Mouse (Mus musculus) hindbrain, embryonic 15.5 days (tissue): ENCODE measurements around the gene Ctc1. TPM values are rescaled to one million over a fixed set of nuclear protein-coding genes. Genes with fewer than 3 reads are reported as not detected.
"Not testable (repeated sequence)": the region's sequence is repeated elsewhere in the genome, so short reads cannot be mapped to it uniquely, and the experiment has no call there.

ENCODE experiments used
- ATAC-seq: fragments of 200-750 bp; cut with Nextera tagmentation; 2 replicates; pipeline ENCODE4 v1.8.0; 2017; ENCODE audit warnings: low read depth, moderate number of reproducible peaks, moderate TSS enrichment; ENCODE audit not compliant: low FRiP score
- H3K27ac ChIP-seq: fragments of 300-500 bp; sonication (generic); replicated peaks from 2 replicates; pipeline ENCODE4 v1.5.1; 2015; ENCODE audit warnings: mild to moderate bottlenecking, inconsistent platforms
- H3K27me3 ChIP-seq: fragments of 300-500 bp; sonication (generic); 2 replicates; pipeline ENCODE4 v1.6.1; 2015; ENCODE audit warnings: control low read depth, inconsistent platforms
- H3K36me3 ChIP-seq: fragments of 300-500 bp; sonication (generic); 2 replicates; pipeline ENCODE4 v1.6.1; 2015; ENCODE audit warnings: control low read depth, inconsistent platforms
- H3K4me1 ChIP-seq: fragments of 300-500 bp; sonication (generic); replicated peaks from 2 replicates; pipeline ENCODE4 v1.6.1; 2015; ENCODE audit warnings: control low read depth, inconsistent platforms
- H3K4me2 ChIP-seq: fragments of 300-500 bp; sonication (generic); 2 replicates; pipeline ENCODE4 v1.6.1; 2015; ENCODE audit warnings: moderate library complexity, mild to moderate bottlenecking, inconsistent platforms
- H3K4me3 ChIP-seq: fragments of 300-500 bp; sonication (generic); 2 replicates; pipeline ENCODE4 v1.5.1; 2015; ENCODE audit warnings: mild to moderate bottlenecking, inconsistent platforms
- H3K9ac ChIP-seq: fragments of 300-500 bp; sonication (generic); 2 replicates; pipeline ENCODE4 v1.6.1; 2015; ENCODE audit warnings: inconsistent platforms
- H3K9me3 ChIP-seq: fragments of 300-500 bp; sonication (generic); 2 replicates; pipeline ENCODE4 v1.6.1; 2016; ENCODE audit warnings: control low read depth, inconsistent platforms
- WGBS: fragments of 180-500 bp; shearing (Covaris S2); methylation state at CpG from one replicate; pipeline ENCODE4 v1.1.7; 2015; 5-methylcytosine and 5-hydroxymethylcytosine counted together
- polyA plus RNA-seq: library from polyadenylated mRNA; unstranded; fragments of >200 nt; fragmentation: Nextera tagmentation; extraction: Ambion mirVana; gene quantifications from 2 replicates; pipeline ENCODE4 v1.2.1, GENCODE M21; 2015

Ctc1 gene
- polyA plus RNA-seq, 1 experiment from 2014 or later = 71.2 TPM

DNA sequence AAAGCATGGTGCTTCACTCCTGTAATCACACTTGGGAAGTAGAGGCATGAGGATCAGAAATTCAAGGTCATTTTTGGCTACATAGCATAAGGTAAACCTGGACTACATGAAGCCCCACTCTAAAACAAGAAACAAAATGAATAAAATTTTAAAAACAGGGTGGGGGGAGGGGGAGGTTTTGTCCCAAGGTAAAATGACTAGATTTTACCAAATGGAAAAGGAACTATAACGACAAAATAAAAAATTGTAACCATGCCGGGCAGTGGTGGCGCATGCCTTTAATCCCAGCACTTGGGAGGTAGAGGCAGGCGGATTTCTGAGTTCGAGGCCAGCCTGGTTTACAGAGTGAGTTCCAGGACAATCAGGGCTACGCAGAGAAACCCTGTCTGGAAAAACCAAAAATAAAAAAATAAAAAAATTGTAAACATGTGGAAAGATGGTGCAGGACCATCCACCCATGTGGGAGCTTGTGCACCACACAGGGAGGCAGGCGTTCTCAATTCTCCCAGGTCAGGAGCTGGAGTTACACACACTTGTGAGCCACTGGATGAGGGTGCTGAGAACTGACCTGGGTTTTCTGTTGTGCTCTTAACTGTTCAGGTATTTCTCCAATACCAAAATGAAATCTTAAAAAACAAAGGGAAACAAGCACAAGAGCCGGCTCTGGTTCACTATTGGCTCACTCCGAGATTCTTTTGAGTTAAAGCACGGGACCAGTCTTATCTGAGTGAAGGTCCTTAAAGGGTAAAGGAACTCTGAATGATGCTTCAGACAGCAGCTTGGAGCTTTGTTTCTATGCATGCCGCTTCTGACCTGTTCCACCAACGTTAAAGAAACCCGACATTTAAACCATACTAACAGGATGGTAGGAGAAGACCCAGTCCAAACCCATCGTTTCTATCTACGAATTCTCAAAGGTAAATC lies 5.0 kb upstream of the Ctc1 start:
- Histone ChIP-seq H3K4me3 (0 out of 2 replicates have a peak overlapping the region, but pooled peaks have one; percentile 44), H3K36me3 (no peaks in the 10 kb centered on the region), H3K9ac (no peak overlapping the region), H3K27ac (peak overlapping the region; percentile 92; the same call in 1 of the 2 replicates), H3K4me1 (peaks cover 28% of the 10 kb centered on the region), H3K27me3 (no peaks in the 10 kb centered on the region), H3K4me2 (peak overlapping the region; percentile 71; the same call in 1 of the 2 replicates), H3K9me3 (no peaks in the 10 kb centered on the region)
- WGBS = 93% methylated on average over 15 of the region's 15 CpGs
- no peak for ATAC-seq

DNA sequence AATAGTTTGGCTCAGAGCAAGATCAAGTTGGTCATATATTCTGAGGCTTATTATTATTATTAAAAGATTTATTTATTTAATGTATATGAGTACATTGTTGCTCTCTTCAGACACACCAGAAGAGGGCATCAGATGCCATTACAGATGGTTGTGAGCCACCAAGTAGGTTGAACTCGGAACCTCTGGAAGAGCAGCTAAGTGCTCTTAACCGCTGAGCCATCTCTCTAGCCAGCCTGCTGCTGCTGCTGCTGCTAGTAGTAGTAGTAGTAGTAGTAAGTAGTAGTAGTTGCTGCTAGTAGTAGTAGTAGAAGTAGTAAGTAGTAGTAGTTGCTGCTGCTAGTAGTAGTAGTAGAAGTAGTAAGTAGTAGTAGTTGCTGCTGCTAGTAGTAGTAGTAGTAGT lies 4.3 kb upstream of the Ctc1 start:
- ATAC-seq, H3K9me3 ChIP-seq, H3K27me3 ChIP-seq, H3K9ac ChIP-seq, H3K36me3 ChIP-seq: not testable (repeated sequence)
- WGBS = 80% methylated on average over 2 of the region's 2 CpGs
- Histone ChIP-seq H3K4me3 (peak overlapping the region; percentile 44), H3K4me2 (peak overlapping the region; percentile 71), H3K4me1 (peaks cover 28% of the 10 kb centered on the region), H3K27ac (peak overlapping the region; percentile 92)

DNA sequence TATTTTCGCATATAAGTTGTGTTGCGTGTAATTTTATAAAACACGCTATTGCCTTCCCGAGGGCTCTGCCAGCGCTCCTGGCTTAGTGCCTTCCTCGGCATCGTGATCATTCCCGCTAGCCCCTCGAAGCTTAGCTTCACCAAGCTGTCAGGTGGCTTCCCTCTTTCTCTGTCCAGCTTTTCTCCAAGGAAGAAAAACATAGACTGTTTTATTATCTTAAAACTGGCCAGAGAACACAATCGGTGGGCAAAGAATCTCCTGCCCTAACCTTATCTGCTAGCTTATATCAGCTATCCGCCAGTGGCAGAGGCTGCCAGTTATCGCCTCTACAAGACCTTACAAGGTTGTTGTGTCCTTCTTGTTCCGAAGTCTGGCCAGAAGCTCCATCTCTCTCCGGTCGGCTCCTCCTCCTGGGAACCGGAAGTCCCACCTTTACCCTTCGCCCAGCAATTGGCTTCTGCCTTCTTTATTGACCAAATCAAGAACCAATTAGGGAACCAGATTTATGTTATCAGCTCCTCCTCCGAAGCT lies 3.6 kb upstream of the Ctc1 start:
- Histone ChIP-seq H3K27ac (peak overlapping the region; percentile 92), H3K4me2 (peak overlapping the region; percentile 71), H3K9ac (peak overlapping the region; percentile 53), H3K36me3 (no peaks in the 10 kb centered on the region), H3K4me1 (peaks cover 30% of the 10 kb centered on the region), H3K9me3 (no peaks in the 10 kb centered on the region), H3K4me3 (peak overlapping the region; percentile 44), H3K27me3 (no peaks in the 10 kb centered on the region)
- ATAC-seq = peak; percentile 73
- 2% methylated on average over 18 of the region's 18 CpGs for WGBS

DNA sequence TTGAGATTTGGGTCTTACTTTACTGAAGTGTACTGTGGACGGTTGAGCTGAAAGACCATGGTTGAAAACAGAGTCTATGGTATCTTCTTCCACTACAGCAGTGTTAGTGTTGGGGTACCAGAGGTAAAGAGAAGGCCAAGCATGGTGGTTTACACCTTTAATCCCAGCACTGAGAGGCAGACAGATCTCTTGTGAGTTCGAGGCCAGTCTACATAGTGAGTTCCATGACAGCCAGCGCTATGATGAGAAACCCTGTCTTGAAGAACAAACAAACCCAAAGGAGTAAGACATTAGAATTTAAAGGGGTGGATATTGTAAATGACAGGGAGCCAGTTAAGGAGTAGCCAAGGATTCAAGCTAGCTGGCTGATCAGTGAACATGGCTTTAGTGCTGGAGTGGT lies 1.0 kb downstream of the Ctc1 start:
- ATAC-seq = no peak
- peaks cover 12% of the 10 kb centered on the region for H3K4me1 ChIP-seq

DNA sequence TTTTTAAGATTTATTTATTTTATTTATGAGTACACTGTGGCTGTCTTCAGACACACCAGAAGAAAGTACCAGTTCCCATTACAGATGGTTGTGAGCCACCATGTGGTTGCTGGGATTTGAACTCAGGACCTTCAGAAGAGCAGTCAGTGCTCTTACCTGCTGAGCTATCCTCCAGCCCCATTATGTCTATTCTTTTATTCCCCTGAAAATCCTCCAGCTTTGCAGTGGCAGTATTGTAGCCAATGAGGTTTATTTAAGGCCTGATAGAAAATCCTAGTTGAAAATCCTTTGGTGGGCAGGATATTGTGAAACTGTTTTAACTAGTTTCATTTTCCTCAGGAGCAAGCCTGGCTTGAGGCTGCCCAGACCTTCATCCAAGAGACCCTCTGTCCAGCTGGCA lies 5.0 kb downstream of the Ctc1 start:
- Histone ChIP-seq H3K36me3 (peaks cover 45% of the 10 kb centered on the region), H3K27me3 (no peaks in the 10 kb centered on the region), H3K4me3 (no peak overlapping the region), H3K9ac (no peak overlapping the region), H3K9me3 (no peaks in the 10 kb centered on the region), H3K27ac (no peak overlapping the region), H3K4me1 (peaks cover 8% of the 10 kb centered on the region), H3K4me2 (no peak overlapping the region)
- ATAC-seq = no peak

More for the DNA sequence above, 1.0 kb downstream of the Ctc1 start:
- no peaks in the 10 kb centered on the region for H3K9me3 ChIP-seq
- H3K4me3 ChIP-seq = peak overlapping the region; percentile 70
- H3K27ac ChIP-seq = peak overlapping the region; percentile 93
- 71% methylated on average over 3 of the region's 3 CpGs for WGBS
- no peaks in the 10 kb centered on the region for H3K27me3 ChIP-seq
- H3K4me2 ChIP-seq = peak overlapping the region; percentile 79
- H3K36me3 ChIP-seq = peaks cover 8% of the 10 kb centered on the region; the same call in 1 of the 2 replicates
- H3K9ac ChIP-seq = peak overlapping the region; percentile 79

DNA sequence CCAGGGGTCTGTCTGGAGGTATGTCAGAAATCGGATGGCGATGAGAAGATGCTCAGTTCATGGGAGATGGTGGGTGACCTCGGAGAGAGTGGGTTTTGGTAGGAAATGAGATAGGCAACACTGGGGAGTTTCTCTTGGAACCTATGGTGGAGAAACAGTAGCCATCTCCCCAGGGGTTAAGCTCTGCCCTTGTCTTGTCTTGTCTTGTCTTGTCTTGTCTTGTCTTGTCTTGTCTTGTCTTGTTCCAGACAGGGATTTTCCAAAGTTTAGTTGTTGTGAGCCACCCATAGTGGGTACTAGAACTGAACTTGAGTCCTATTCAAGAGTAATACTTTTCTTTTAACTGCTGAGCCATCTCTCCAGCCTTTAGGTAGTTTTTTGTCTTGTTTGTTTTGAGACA lies 10.9 kb downstream of the Ctc1 start:
- Histone ChIP-seq H3K9me3 (no peaks in the 10 kb centered on the region), H3K4me3 (no peak overlapping the region), H3K4me2 (no peak overlapping the region), H3K9ac (no peak overlapping the region), H3K36me3 (peaks cover 85% of the 10 kb centered on the region), H3K4me1 (no peaks in the 10 kb centered on the region), H3K27ac (no peak overlapping the region), H3K27me3 (no peaks in the 10 kb centered on the region)
- WGBS = 97% methylated on average over 3 of the region's 3 CpGs
- no peak for ATAC-seq

DNA sequence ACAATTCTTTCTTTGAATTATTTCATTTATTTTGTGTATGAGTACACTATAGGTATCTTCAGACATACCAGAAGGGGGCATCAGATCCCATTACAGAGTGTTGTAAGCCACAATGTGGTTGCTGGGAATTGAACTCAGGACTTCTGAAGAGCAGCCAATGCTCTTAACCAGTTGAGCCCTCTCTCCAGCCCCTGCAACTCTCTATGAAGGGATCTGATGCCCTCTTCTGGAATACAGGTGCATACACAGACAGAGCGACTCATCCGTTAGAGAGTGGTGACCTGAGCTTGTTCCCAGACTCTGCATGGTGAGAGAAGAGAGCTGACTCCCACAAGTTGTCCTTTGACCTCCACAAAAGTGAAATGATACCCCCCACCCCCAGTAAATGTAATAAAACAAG lies 13.1 kb downstream of the Ctc1 start:
- Histone ChIP-seq H3K9me3 (no peaks in the 10 kb centered on the region), H3K4me1 (no peaks in the 10 kb centered on the region), H3K9ac (no peak overlapping the region), H3K4me3 (no peak overlapping the region), H3K36me3 (peaks cover 74% of the 10 kb centered on the region), H3K27ac (no peak overlapping the region), H3K27me3 (no peaks in the 10 kb centered on the region), H3K4me2 (no peak overlapping the region)
- 73% methylated on average over 2 of the region's 2 CpGs for WGBS
- ATAC-seq = no peak

DNA sequence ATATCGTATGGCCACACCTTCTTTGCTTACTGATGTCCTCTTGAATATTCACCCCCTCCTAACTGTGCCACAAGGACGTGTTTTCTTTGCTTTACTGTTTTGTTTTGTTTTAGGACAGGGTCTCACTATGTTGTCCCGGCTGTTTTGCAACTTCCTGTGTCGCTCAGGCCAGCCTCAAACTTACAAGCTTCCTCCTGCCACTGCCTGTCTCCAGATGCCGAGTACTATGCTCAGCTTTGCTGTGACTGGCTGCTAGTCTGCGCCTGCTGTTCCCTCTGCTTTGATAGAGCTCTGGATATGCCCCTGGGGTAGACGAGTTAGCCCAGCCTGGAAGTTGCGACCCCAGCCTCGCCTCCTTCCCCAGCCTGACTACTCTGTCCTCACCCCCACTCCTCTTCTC lies 17.8 kb downstream of the Ctc1 start:
- H3K4me3 ChIP-seq = no peak overlapping the region
- H3K27ac ChIP-seq = no peak overlapping the region
- no peaks in the 10 kb centered on the region for H3K9me3 ChIP-seq
- H3K4me2 ChIP-seq = no peak overlapping the region
- ATAC-seq = no peak
- H3K36me3 ChIP-seq = peaks cover 43% of the 10 kb centered on the region
- H3K9ac ChIP-seq = no peak overlapping the region
- peaks cover 21% of the 10 kb centered on the region for H3K4me1 ChIP-seq
- WGBS = 83% methylated on average over 9 of the region's 9 CpGs
- H3K27me3 ChIP-seq = no peaks in the 10 kb centered on the region

DNA sequence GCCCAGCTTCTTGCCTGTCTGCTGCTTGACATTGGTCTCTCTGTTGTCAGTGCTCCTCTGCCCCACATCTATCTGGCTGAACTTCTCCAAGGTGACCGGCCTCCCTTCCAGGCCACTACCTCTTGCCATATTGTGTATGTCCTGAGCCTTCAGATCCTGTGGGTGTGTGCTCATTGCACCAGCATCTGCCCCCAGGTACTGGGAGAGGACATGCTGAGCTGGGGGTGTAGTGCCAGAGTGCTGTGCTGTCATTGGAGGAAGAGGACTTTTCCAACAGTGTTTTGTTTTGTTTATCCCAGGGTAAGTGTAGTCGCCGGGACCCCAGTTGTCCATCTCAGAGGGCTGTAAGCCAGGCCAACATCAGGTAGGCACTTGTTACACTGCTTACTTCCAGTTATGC lies 18.9 kb downstream of the Ctc1 start:
- peaks cover 31% of the 10 kb centered on the region for H3K4me1 ChIP-seq
- no peaks in the 10 kb centered on the region for H3K9me3 ChIP-seq
- peaks cover 41% of the 10 kb centered on the region for H3K36me3 ChIP-seq
- no peak for ATAC-seq
- H3K27me3 ChIP-seq = no peaks in the 10 kb centered on the region
- WGBS = 95% methylated on average over 3 of the region's 3 CpGs
- no peak overlapping the region for H3K9ac ChIP-seq
- no peak overlapping the region for H3K4me3 ChIP-seq
- H3K27ac ChIP-seq = no peak overlapping the region
- no peak overlapping the region for H3K4me2 ChIP-seq

DNA sequence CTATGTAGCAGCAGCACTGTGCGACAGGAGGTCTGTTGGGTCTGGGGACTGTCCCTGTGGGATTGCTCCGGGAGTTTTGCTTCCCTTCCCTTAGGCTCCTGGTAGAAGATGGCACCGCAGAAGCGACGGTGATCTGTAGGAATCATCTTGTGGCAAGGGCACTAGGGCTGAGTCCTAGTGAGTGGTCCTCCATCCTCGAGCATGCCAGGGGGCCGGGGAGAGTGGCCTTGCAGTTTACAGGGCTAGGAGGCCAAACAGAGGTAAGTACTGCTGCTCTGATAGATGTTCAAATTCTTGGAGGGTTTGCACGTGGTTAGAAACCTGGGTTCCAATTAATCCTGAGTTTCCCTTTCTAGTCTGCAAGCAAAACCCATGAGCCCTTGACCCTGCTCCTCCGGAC lies 19.7 kb downstream of the Ctc1 start:
- no peak overlapping the region for H3K4me3 ChIP-seq

DNA sequence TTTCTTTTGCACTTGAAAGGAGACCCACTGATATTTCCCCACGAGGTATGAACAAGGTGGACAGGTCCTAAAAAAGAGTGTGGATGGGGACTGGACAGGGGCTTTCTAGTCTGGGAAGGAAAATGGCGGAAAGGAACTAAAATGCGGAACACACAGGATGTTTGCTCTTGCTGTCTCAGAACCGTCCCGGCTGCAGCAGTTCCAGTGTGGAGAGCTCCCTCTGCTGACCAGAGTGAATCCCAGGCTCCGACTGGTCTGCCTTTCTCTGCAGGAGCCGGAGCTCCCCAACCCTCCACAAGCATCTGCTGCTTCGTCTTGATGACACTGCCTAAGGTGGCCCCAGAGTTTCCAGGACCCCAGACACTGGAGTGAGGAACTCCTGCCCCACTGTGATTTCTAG lies 20.1 kb downstream of the Ctc1 start:
- peak overlapping the region; percentile 57 for H3K4me2 ChIP-seq
- peaks cover 30% of the 10 kb centered on the region for H3K36me3 ChIP-seq
- H3K4me1 ChIP-seq = peaks cover 31% of the 10 kb centered on the region
- peak overlapping the region; percentile 84 for H3K27ac ChIP-seq
- 5% methylated on average over 8 of the region's 8 CpGs for WGBS
- peak overlapping the region; percentile 56 for H3K4me3 ChIP-seq
- H3K9ac ChIP-seq = no peak overlapping the region
- H3K9me3 ChIP-seq = no peaks in the 10 kb centered on the region
- H3K27me3 ChIP-seq = no peaks in the 10 kb centered on the region
- ATAC-seq = 0 out of 2 replicates have a peak, but pooled peaks have one; percentile 3

More for the DNA sequence above, 19.7 kb downstream of the Ctc1 start:
- Histone ChIP-seq H3K9ac (no peak overlapping the region), H3K4me2 (peak overlapping the region; percentile 57), H3K9me3 (no peaks in the 10 kb centered on the region), H3K27me3 (no peaks in the 10 kb centered on the region), H3K27ac (peak overlapping the region; percentile 84), H3K4me1 (peaks cover 31% of the 10 kb centered on the region), H3K36me3 (peaks cover 34% of the 10 kb centered on the region)
- ATAC-seq = no peak
- 79% methylated on average over 9 of the region's 9 CpGs for WGBS

DNA sequence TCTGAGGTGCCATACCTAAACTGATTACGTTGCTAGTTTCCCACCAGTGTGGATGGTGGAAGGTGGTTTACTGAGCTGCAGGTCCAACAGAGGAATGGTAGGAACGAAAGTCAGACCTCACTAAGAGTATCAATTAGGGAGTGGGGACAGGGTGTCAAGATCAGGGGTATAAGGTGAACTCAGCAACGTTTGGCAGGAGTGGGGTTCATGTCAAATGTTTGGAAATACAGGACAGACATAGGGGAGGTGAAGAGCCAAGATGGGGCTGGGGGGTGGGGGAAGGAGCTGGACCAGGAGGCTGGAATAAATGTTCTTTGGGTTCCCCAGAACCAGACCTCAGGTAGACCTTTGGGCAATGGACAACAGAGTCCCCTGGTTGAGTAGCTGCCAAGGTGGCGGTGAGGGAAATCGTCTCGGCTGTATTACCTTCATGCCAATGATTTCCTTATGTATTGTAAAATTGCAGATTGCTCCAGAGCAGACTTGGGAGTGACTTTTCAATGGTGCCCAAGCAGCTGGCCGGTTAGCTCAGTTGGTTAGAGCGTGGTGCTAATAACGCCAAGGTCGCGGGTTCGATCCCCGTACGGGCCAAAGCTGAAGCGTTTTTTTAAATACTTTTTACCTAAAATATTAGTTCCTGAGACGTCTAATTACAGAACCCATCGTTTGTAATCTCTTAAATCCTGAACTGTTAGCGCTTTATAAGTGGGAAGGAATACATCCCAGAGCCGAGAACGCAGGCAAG lies 20.9 kb downstream of the Ctc1 start:
- H3K27me3 ChIP-seq = no peaks in the 10 kb centered on the region
- peak overlapping the region; percentile 64 for H3K9ac ChIP-seq
- H3K4me2 ChIP-seq = peak overlapping the region; percentile 57
- 9% methylated on average over 20 of the region's 20 CpGs for WGBS
- peaks cover 31% of the 10 kb centered on the region for H3K4me1 ChIP-seq
- H3K27ac ChIP-seq = peak overlapping the region; percentile 84
- H3K4me3 ChIP-seq = peak overlapping the region; percentile 56
- ATAC-seq = no peak
- H3K36me3 ChIP-seq = peaks cover 22% of the 10 kb centered on the region
- no peaks in the 10 kb centered on the region for H3K9me3 ChIP-seq
